Mouse (Mus musculus) ES-Bruce4 (cell line): ENCODE measurements around the gene Nab2.

ENCODE experiments used
- CTCF ChIP-seq: IDR thresholded peaks from one replicate; pipeline ENCODE4 v1.8.1; 2011; ENCODE audit warnings: low read depth, low read length
- POLR2A ChIP-seq: IDR thresholded peaks from one replicate; pipeline ENCODE4 v1.8.1; 2011; ENCODE audit warnings: low read length; ENCODE audit not compliant: insufficient read depth

DNA sequence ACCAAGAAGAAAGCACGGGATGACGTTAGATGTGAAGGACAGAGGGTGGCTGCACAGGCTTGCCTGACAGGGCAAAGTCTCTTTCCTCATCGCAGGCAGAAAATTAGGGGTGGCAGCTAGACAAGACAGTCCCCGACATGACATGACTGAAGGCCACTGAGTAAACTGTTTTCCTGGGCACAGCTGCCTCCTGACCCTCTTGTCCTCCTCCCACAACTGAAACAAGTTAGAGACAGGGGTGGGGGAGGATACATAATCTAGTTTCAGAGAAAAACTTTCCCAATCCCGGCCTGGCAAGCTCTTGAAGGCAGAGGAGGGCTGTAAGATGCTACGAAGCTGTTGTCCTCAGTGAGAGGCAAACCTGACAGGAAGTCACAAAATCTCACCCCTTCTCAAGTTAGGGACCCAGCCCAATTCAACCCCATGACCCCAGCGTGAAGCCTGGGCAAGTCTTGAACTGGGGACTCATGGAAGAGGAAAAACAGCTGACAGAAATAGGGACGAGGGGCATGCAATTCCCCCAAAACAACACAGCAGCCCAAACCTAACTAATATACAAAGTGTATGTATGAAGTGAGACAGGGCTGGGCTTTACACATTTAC lies 49.1 kb downstream of the Nab2 start:
- TF ChIP-seq CTCF (no peak), POLR2A (no peak)
